Mouse (Mus musculus) granulocyte monocyte progenitor cell, adult 5-6 weeks (primary cell): ENCODE data around the gene H6pd. TPM values are rescaled to one million over a fixed set of nuclear protein-coding genes. Genes with fewer than 3 reads are reported as not detected.

ENCODE experiments used
- total RNA-seq, 2 experiments: library from RNA; stranded (forward) in 1 of 2; stranded (reverse) in 1 of 2; fragments of 200-712, 200-1000 nt in 1 of 2; fragments of >200 nt in 1 of 2; fragmentation: Nextera tagmentation in 1 of 2; gene quantifications; 2 replicates each; pipeline ENCODE4 v1.2.3; 2014 to 2017

H6pd gene
- total RNA-seq, 2 experiments from 2014 or later = 15.3 to 28.8 TPM

Other genes starting within 250 kb of the H6pd start
- gene Slc25a33, start 234.7 kb downstream of the H6pd start, total RNA-seq (2014; fragmentation: Nextera tagmentation) = 1.6 and 5.8 TPM in 2 replicates
- gene Slc25a33, start 234.7 kb downstream of the H6pd start, total RNA-seq (2017) = 3.9 and 5.2 TPM in 2 replicates
- gene Spsb1, start 54.0 kb downstream of the H6pd start, total RNA-seq (2014; fragmentation: Nextera tagmentation) = not detected in 2 replicates
- not detected in 2 replicates for gene Spsb1, start 54.0 kb downstream of the H6pd start, total RNA-seq (2017)
- 0.62 and 0.94 TPM in 2 replicates for gene Gpr157, start 78.3 kb upstream of the H6pd start, total RNA-seq (2014; fragmentation: Nextera tagmentation)
- gene Gpr157, start 78.3 kb upstream of the H6pd start, total RNA-seq (2017) = 1.6 and 2.6 TPM in 2 replicates
- gene Slc2a5, start 110.3 kb upstream of the H6pd start, total RNA-seq (2014; fragmentation: Nextera tagmentation) = not detected in 2 replicates
- gene Slc2a5, start 110.3 kb upstream of the H6pd start, total RNA-seq (2017) = not detected in 2 replicates
- not detected in 2 replicates for gene Slc2a7, start 139.9 kb upstream of the H6pd start, total RNA-seq (2014; fragmentation: Nextera tagmentation)
- gene Slc2a7, start 139.9 kb upstream of the H6pd start, total RNA-seq (2017) = not detected in 2 replicates
- not detected in 2 replicates for gene Car6, start 192.3 kb upstream of the H6pd start, total RNA-seq (2014; fragmentation: Nextera tagmentation)
- gene Car6, start 192.3 kb upstream of the H6pd start, total RNA-seq (2017) = not detected in 2 replicates
- 409 and 424 TPM in 2 replicates for gene Eno1, start 227.7 kb upstream of the H6pd start, total RNA-seq (2014; fragmentation: Nextera tagmentation)
- gene Eno1, start 227.7 kb upstream of the H6pd start, total RNA-seq (2017) = 380 and 423 TPM in 2 replicates